In the genomic region with DNA sequence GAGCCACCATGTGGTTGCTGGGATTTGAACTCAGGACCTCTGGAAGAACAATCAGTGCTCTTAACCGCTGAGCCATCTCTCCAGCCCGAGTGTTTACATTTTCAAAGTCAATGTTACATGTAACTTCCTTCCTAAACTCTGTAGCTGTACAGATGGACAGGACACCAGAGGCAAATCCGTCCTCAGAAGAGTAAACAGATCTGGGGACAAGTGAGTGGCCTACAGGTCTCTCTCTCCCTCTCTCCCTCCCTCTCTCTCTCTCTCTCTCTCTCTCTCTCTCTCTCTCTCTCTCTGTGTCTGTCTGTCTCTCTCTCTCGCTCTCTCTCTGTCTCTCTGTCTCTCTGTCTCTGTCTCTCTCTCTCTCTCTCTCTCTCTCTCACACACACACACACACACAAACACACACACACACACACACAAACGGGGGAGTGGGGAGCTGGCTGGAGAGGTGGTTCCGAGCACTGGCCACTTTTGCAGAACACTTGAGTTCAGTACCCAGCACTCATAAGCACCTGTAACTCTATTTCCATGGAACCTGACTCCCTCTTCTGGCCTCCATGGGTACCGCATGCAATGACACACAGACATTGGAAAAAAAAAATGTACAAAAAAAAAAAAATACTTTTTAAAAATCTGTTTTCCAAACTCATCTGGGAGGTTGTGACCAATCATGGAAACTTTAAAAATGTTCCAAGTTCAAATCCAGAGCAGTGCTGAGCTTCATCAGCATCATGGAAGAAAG, we compare ENCODE assay signal across 8 mouse cellular contexts. TPM values are rescaled to one million over a fixed set of nuclear protein-coding genes. Genes with fewer than 3 reads are reported as not detected.
DNase-seq lines count a peak whose midpoint lies in the region; ATAC-seq and TF ChIP-seq lines count a peak whose summit lies in the region.
"Not testable (repeated sequence)": the region's sequence is repeated elsewhere in the genome, so short reads cannot be mapped to it uniquely, and the experiment has no call there.

No protein-coding gene starts in this region.

- peak; percentile 65 to 75 (median 67) for TF ChIP-seq CTCF in MEL (IDR thresholded peaks at IDR 0.05 in 2 of 3, conservative IDR thresholded peaks at IDR 0.05 in 1 of 3; ENCODE audit: control insufficient read depth in 1 of 3, insufficient read depth in 1 of 3, low read depth in 2 of 3, low read length in 3 of 3, poor library complexity in 1 of 3, severe bottlenecking in 1 of 3)
- peak; percentile 57 for TF ChIP-seq CTCF in hindbrain, postnatal 0 days (IDR thresholded peaks at IDR 0.05; ENCODE audit: low read depth)

- H3K9ac ChIP-seq in MEL (ENCODE audit: control insufficient read depth, low read depth, low read length, poor library complexity, severe bottlenecking); embryonic facial prominence, embryonic 14.5 days (ENCODE audit: low read depth, low read length); hindbrain, postnatal 0 days (replicated peaks; ENCODE audit: low read length); limb, embryonic 12.5 days (replicated peaks): not testable (repeated sequence)

- H3K4me1 ChIP-seq in MEL (ENCODE audit: control insufficient read depth in 1 of 2, insufficient read depth in 2 of 2, low read length in 2 of 2); hindbrain, postnatal 0 days (ENCODE audit: insufficient read depth, low read length): not testable (repeated sequence)
- H3K4me1 ChIP-seq in embryonic facial prominence, embryonic 14.5 days (ENCODE audit: control insufficient read depth, insufficient read depth, low read length), result peaks cover 22% of the 10 kb centered on the region
- peaks cover 32% of the 10 kb centered on the region for H3K4me1 ChIP-seq in limb, embryonic 12.5 days (replicated peaks)

- not testable (repeated sequence) for H3K36me3 ChIP-seq in MEL (ENCODE audit: control insufficient read depth in 1 of 2, insufficient read depth in 2 of 2, low read length in 2 of 2); embryonic facial prominence, embryonic 14.5 days (ENCODE audit: control insufficient read depth, insufficient read depth, low read length); hindbrain, postnatal 0 days (ENCODE audit: insufficient read depth, low read length); limb, embryonic 12.5 days

- not testable (repeated sequence) for H3K27me3 ChIP-seq in MEL (ENCODE audit: control insufficient read depth in 1 of 2, insufficient read depth in 2 of 2, low read length in 2 of 2); embryonic facial prominence, embryonic 14.5 days (replicated peaks; ENCODE audit: control insufficient read depth, insufficient read depth, low read length); hindbrain, postnatal 0 days (ENCODE audit: insufficient read depth, low read length); limb, embryonic 12.5 days

- 74% methylated on average over 7 of the region's 7 CpGs for WGBS in embryonic facial prominence, embryonic 14.5 days
- 75% methylated on average over 7 of the region's 7 CpGs for WGBS in hindbrain, postnatal 0 days
- 73% methylated on average over 7 of the region's 7 CpGs for WGBS in limb, embryonic 12.5 days

- TF ChIP-seq RAD21 in MEL (IDR thresholded peaks at IDR 0.05; ENCODE audit: low read depth, low read length), result peak; percentile 92

- not testable (repeated sequence) for TF ChIP-seq POLR2A in MEL (IDR thresholded peaks at IDR 0.05; ENCODE audit: control insufficient read depth in 1 of 2, insufficient read depth in 1 of 2, low read depth in 1 of 2, low read length in 2 of 2, poor library complexity in 1 of 2)

- H3K4me2 ChIP-seq in embryonic facial prominence, embryonic 14.5 days (ENCODE audit: low read depth, low read length); hindbrain, postnatal 0 days (ENCODE audit: low read depth, low read length); limb, embryonic 12.5 days: not testable (repeated sequence)

- not testable (repeated sequence) for TF ChIP-seq EP300 in MEL (IDR thresholded peaks at IDR 0.05; ENCODE audit: low read depth in 1 of 2, low read length in 2 of 2)

- ATAC-seq in embryonic facial prominence, embryonic 14.5 days (ENCODE audit: low read depth); hindbrain, postnatal 0 days; limb, embryonic 12.5 days (ENCODE audit: insufficient number of reproducible peaks, insufficient read depth, low FRiP score, low TSS enrichment, low read depth): not testable (repeated sequence)

- peaks cover 18% of the 10 kb centered on the region for H3K79me2 ChIP-seq in MEL (ENCODE audit: control insufficient read depth, insufficient read depth, low read length, poor library complexity)

- peak overlapping the region in 1 of 2 experiments; percentile 31; a peak in 2 of 4 replicates for H3K4me3 ChIP-seq in MEL (ENCODE audit: control insufficient read depth in 1 of 2, insufficient read depth in 1 of 2, low read depth in 2 of 2, low read length in 2 of 2)
- not testable (repeated sequence) for H3K4me3 ChIP-seq in embryonic facial prominence, embryonic 14.5 days (ENCODE audit: low read depth, low read length); hindbrain, postnatal 0 days (ENCODE audit: low read length); limb, embryonic 12.5 days (replicated peaks)

- DNase-seq in 3T3-L1 (ENCODE audit: low read depth, low spot score), result peak; percentile 80
- peak; percentile 82 for DNase-seq in MEL (ENCODE audit: low read depth, low spot score)
- peak; percentile 44 for DNase-seq in c-Kit-negative CD71-positive TER-119-positive erythroid progenitor cells, embryonic 14.5 days (ENCODE audit: low read depth, low spot score)
- not testable (repeated sequence) for DNase-seq in embryonic facial prominence, embryonic 14.5 days (ENCODE audit: low spot score)
- DNase-seq in hindbrain, postnatal 0 days (ENCODE audit: low spot score), result peak; percentile 37
- DNase-seq in lung, postnatal 36 days, result peak; percentile 71
- DNase-seq in spleen, postnatal 36 days (ENCODE audit: low spot score in 2 of 2), result peak; percentile 30 to 34

- not testable (repeated sequence) for H3K27ac ChIP-seq in MEL (ENCODE audit: control insufficient read depth, low read depth, low read length); hindbrain, postnatal 0 days
- H3K27ac ChIP-seq in embryonic facial prominence, embryonic 14.5 days (replicated peaks; ENCODE audit: low read depth, low read length), result peak overlapping the region; percentile 35; the same call in 1 of the 2 replicates
- H3K27ac ChIP-seq in limb, embryonic 12.5 days, result 0 out of 2 replicates have a peak overlapping the region, but pooled peaks have one; percentile 35

- H3K9me3 ChIP-seq in MEL (replicated peaks; ENCODE audit: insufficient read depth, low read length); embryonic facial prominence, embryonic 14.5 days (ENCODE audit: control insufficient read depth, low read length); hindbrain, postnatal 0 days (ENCODE audit: low read length); limb, embryonic 12.5 days: not testable (repeated sequence)

TF ChIP-seq in MEL, 35 proteins besides CTCF, POLR2A, EP300 and RAD21:
- TF ChIP-seq ZNF384 (IDR thresholded peaks at IDR 0.05; ENCODE audit: low read depth, low read length) (peak; percentile 97), JUND (IDR thresholded peaks at IDR 0.05; ENCODE audit: low read depth, low read length) (peak; percentile 94), SIN3A (IDR thresholded peaks at IDR 0.05; ENCODE audit: low read length) (peak; percentile 56; the same call in 1 of the 2 replicates), TBP (IDR thresholded peaks at IDR 0.05; ENCODE audit: low read depth, low read length) (peak; percentile 81), SMC3 (IDR thresholded peaks at IDR 0.05; ENCODE audit: low read depth, low read length) (peak; percentile 78), ZC3H11A (IDR thresholded peaks at IDR 0.05; ENCODE audit: low read depth, low read length) (peak; percentile 79)
TF ChIP-seq in MEL: peak in this region for 6; not testable (repeated sequence) for 29.

RNA-seq across cellular contexts. Expression of gene Vgll4, which starts 47.3 kb away (rescaled TPM):
- total RNA-seq in MEL (2012; rRNA removed), result 17.5 and 18.1 TPM in 2 replicates
- 10 to 100 TPM in 1 of 2 experiments, not detected in 1; 21.5 TPM for polyA plus RNA-seq in MEL (2012; ENCODE audit: insufficient read depth in 1 of 2, insufficient read length in 2 of 2, low read depth in 1 of 2, low replicate concordance in 2 of 2, missing spikeins in 1 of 2)
- polyA plus RNA-seq in embryonic facial prominence, embryonic 14.5 days (2014; fragmentation: Nextera tagmentation; extraction: Ambion mirVana), result 76.8 and 80.2 TPM in 2 replicates
- 85.4 and 88.5 TPM in 2 replicates for total RNA-seq in hindbrain, postnatal 0 days (2014; rRNA removed)
- 49.4 and 53.2 TPM in 2 replicates for polyA plus RNA-seq in hindbrain, postnatal 0 days (2015; fragmentation: Nextera tagmentation; extraction: Ambion mirVana)
- polyA plus RNA-seq in limb, embryonic 12.5 days (2016; fragmentation: Nextera tagmentation; extraction: Ambion mirVana), result 146 and 156 TPM in 2 replicates
